In genomic region chr1:166001904-166002489, GRCm38 (mm10) we compare ENCODE assay signal across 8 mouse cellular contexts. TPM values are rescaled to one million over a fixed set of nuclear protein-coding genes. Genes with fewer than 3 reads are reported as not detected.
A peak's percentile ranks its signal among the peaks of the same experiment; 100 is the strongest.
DNase-seq lines count a peak whose midpoint lies in the region; ATAC-seq and TF ChIP-seq lines count a peak whose summit lies in the region.

No protein-coding gene starts in this region.

- intact Hi-C loops in heart, postnatal 14 days (cut with DNase I), result loop anchor here (2.0 to 10.0 kb wide), 3 partner anchors 25 to 373 kb away; partner anchors contain the start of gene Tada1

- no peak; the same call in 1 of the 2 replicates for ATAC-seq in erythroblast, adult 5-6 weeks (replicated peaks; ENCODE audit: low FRiP score, poor library complexity, severe bottlenecking)
- ATAC-seq in midbrain, postnatal 0 days (ENCODE audit: low FRiP score), result peak; percentile 31
- no peak for ATAC-seq in CD4-positive, CD25-positive, alpha-beta regulatory T cell, adult 4 months

- TF ChIP-seq CTCF in thymus, adult 2 months (IDR thresholded peaks at IDR 0.05; ENCODE audit: borderline replicate concordance, control insufficient read depth, extremely low read depth, insufficient read depth, low read length, poor library complexity), result no peak
- TF ChIP-seq CTCF in liver, adult 2 months (IDR thresholded peaks at IDR 0.05; ENCODE audit: low read depth, low read length), result no peak
- TF ChIP-seq CTCF in midbrain, postnatal 0 days (IDR thresholded peaks at IDR 0.05), result no peak

- H3K27ac ChIP-seq in thymus, adult 2 months (ENCODE audit: control insufficient read depth, insufficient read depth, low read length), result no peak overlapping the region
- peak overlapping the region; percentile 95 for H3K27ac ChIP-seq in liver, adult 2 months (replicated peaks; ENCODE audit: insufficient read depth, low read depth, low read length)
- H3K27ac ChIP-seq in midbrain, postnatal 0 days (ENCODE audit: low read depth, low read length), result peak overlapping the region; percentile 96

- under 1% methylated on average over 67 of the region's 70 CpGs for WGBS in thymus, adult 2 months
- 2% methylated on average over 55 of the region's 70 CpGs for WGBS in liver, adult 2 months
- under 1% methylated on average over 40 of the region's 70 CpGs for WGBS in midbrain, postnatal 0 days

- H3K4me1 ChIP-seq in erythroblast, embryonic 14.5 days (ENCODE audit: control insufficient read depth), result peaks cover 49% of the 10 kb centered on the region
- peaks cover 5% of the 10 kb centered on the region for H3K4me1 ChIP-seq in thymus, adult 2 months (replicated peaks; ENCODE audit: control insufficient read depth, insufficient read depth, low read length)
- H3K4me1 ChIP-seq in liver, adult 2 months (ENCODE audit: control insufficient read depth, insufficient read depth, low read length), result peaks cover 8% of the 10 kb centered on the region
- H3K4me1 ChIP-seq in midbrain, postnatal 0 days (ENCODE audit: insufficient read depth, low read length), result no peaks in the 10 kb centered on the region

- peak overlapping the region; percentile 73 for H3K4me3 ChIP-seq in erythroblast, embryonic 14.5 days (replicated peaks)
- peak overlapping the region; percentile 84 for H3K4me3 ChIP-seq in thymus, adult 2 months (ENCODE audit: control insufficient read depth, insufficient read depth, low read length)
- H3K4me3 ChIP-seq in liver, adult 2 months (ENCODE audit: insufficient read depth, low read depth, low read length), result peak overlapping the region; percentile 99
- peak overlapping the region; percentile 97 for H3K4me3 ChIP-seq in midbrain, postnatal 0 days (ENCODE audit: low read depth, low read length)

- no peaks in the 10 kb centered on the region for H3K27me3 ChIP-seq in erythroblast, embryonic 14.5 days (ENCODE audit: control insufficient read depth)
- H3K27me3 ChIP-seq in thymus, adult 2 months (ENCODE audit: control insufficient read depth, insufficient read depth, low read length), result no peaks in the 10 kb centered on the region
- no peaks in the 10 kb centered on the region for H3K27me3 ChIP-seq in liver, adult 2 months (ENCODE audit: control insufficient read depth, insufficient read depth, low read length)
- no peaks in the 10 kb centered on the region for H3K27me3 ChIP-seq in midbrain, postnatal 0 days (ENCODE audit: insufficient read depth, low read length)

- no peak for TF ChIP-seq POLR2A in thymus, adult 2 months (IDR thresholded peaks at IDR 0.05; ENCODE audit: control insufficient read depth, extremely low read depth, insufficient read depth, low read length, poor library complexity)
- no peak for TF ChIP-seq POLR2A in liver, adult 2 months (IDR thresholded peaks at IDR 0.05; ENCODE audit: extremely low read depth, insufficient read depth, low read length)

- no peaks in the 10 kb centered on the region for H3K9me3 ChIP-seq in erythroblast, embryonic 14.5 days (ENCODE audit: control insufficient read depth, low read length)
- H3K9me3 ChIP-seq in midbrain, postnatal 0 days (ENCODE audit: low read length), result no peaks in the 10 kb centered on the region

- no peak for DNase-seq in thymus, adult 2 months
- no peak for DNase-seq in thymus, postnatal 0 days (ENCODE audit: low spot score)
- DNase-seq in heart, postnatal 14 days, result peak; percentile 56 to 66
- no peak for DNase-seq in liver, adult 2 months (ENCODE audit: extremely low read depth, low read depth, low spot score)
- no peak for DNase-seq in midbrain, postnatal 0 days (ENCODE audit: low spot score)

- peaks cover 11% of the 10 kb centered on the region; the same call in 1 of the 2 replicates for H3K79me2 ChIP-seq in liver, adult 2 months (ENCODE audit: control insufficient read depth, insufficient read depth, low read length)

- H3K9ac ChIP-seq in liver, adult 2 months (ENCODE audit: low read depth, low read length), result peak overlapping the region; percentile 99
- peak overlapping the region; percentile 97 for H3K9ac ChIP-seq in midbrain, postnatal 0 days (replicated peaks; ENCODE audit: low read length, poor library complexity, severe bottlenecking)

- no peaks in the 10 kb centered on the region for H3K36me3 ChIP-seq in erythroblast, embryonic 14.5 days (ENCODE audit: control insufficient read depth)
- H3K36me3 ChIP-seq in thymus, adult 2 months (ENCODE audit: control insufficient read depth, insufficient read depth, low read length), result no peaks in the 10 kb centered on the region
- H3K36me3 ChIP-seq in liver, adult 2 months (ENCODE audit: control insufficient read depth, insufficient read depth, low read length), result no peaks in the 10 kb centered on the region
- no peaks in the 10 kb centered on the region for H3K36me3 ChIP-seq in midbrain, postnatal 0 days (ENCODE audit: insufficient read depth, low read length)

- peak overlapping the region; percentile 88 for H3K4me2 ChIP-seq in midbrain, postnatal 0 days (ENCODE audit: low read depth, low read length, poor library complexity, severe bottlenecking)

RNA-seq across cellular contexts. Expression of gene Pou2f1, which starts 0.5 kb away (rescaled TPM):
- polyA plus RNA-seq in erythroblast, embryonic 14.5 days (2012), result 0.59 and 0.65 TPM in 2 replicates
- 15.7 and 22.1 TPM in 2 replicates for total RNA-seq in erythroblast, adult 5-6 weeks (2015; ENCODE audit: low replicate concordance)
- total RNA-seq in erythroblast, adult 5-6 weeks (2017; ENCODE audit: low replicate concordance), result 13.9 and 14.8 TPM in 2 replicates
- polyA plus RNA-seq in thymus, adult 2 months (2012; rRNA removed), result 39.7 and 53.4 TPM in 2 replicates
- 11.4 and 15.7 TPM in 2 replicates for polyA plus RNA-seq in thymus, postnatal 0 days (2015; fragmentation: Nextera tagmentation; extraction: Ambion mirVana)
- total RNA-seq in heart, postnatal 14 days (2021), result 10 to 100 TPM; 12.0 to 15.1 TPM
- 3.6 and 4.9 TPM in 2 replicates for total RNA-seq in liver, adult 2 months (2014; rRNA removed)
- polyA plus RNA-seq in liver, adult 2 months (2012; rRNA removed), result 5.4 and 5.8 TPM in 2 replicates
- total RNA-seq in midbrain, postnatal 0 days (2014; rRNA removed), result 26.8 and 27.2 TPM in 2 replicates
- polyA plus RNA-seq in midbrain, postnatal 0 days (2015; fragmentation: Nextera tagmentation; extraction: Ambion mirVana), result 17.3 and 21.5 TPM in 2 replicates
- polyA plus RNA-seq in CD4-positive, CD25-positive, alpha-beta regulatory T cell, adult 4 months (2017; shearing (Covaris generic)), result 10 to 100 TPM; 53.6 to 55.3 TPM

Comparison
In these comparisons a context has a peak if more than half of its experiments do, and no peak if none do; other contexts are left out.
1. DNase-seq: peak in heart, postnatal 14 days (2 of 2); none in thymus, adult 2 months (single experiment), thymus, postnatal 0 days (single experiment), liver, adult 2 months (single experiment) and midbrain, postnatal 0 days (single experiment).
2. Peak in every context shown above with its lines, with median percentiles within 50 percentile points of each other: H3K4me3 ChIP-seq.